Mouse (Mus musculus) CD4-positive helper T cell, adult 2 months (primary cell): ENCODE measurements at regions not wholly inside any gene's neighbourhood (a gene's known extent, or its start where the extent isn't known, plus 50 kb on each side); places are given as distances from the start of the nearest gene placed in this dataset.

Source experiments
- DNase-seq: peaks from one replicate; pipeline ENCODE4 v3.0.0-alpha.2; 2012; ENCODE audit warnings: low read depth, missing footprints, low spot score

DNA sequence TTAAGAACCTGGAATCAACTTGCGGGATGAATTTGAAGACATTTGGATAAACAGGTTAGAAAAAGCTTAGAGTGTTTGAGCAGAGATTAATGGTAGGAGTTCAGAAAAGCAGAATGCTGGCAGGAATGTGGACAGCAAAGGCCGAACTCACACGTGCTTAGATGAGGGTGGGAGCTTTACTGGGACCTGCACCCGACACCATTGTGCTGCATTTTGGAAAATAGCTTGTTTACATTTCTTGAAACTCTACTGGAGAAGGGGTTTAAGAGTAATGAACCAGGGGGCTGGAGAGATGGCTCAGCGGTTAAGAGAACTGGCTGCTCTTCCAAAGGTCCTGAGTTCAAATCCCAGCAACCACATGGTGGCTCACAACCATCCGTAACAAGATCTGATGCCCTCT lies 154.9 kb downstream of the Gpat3 start:
- DNase-seq = no peak

DNA sequence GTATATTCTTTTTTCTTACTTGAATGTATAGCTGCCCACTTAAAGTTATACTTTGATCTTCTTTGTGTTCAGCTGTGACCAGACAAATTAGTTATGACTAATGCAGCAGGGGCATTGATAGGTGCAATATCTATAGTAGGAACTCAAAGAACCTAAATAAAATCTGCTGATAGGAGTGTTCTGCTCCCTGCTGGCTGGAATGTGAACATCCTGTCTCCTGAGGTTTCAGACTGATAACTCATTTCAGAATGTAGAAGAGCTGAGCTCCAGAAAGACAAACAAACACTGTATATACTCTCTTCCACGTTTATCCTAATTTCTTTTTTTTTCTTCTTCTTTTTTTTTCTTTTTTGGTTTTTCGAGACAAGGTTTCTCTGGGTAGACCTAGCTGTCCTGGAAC lies 146.9 kb downstream of the Gpat3 start:
- DNase-seq = no peak

DNA sequence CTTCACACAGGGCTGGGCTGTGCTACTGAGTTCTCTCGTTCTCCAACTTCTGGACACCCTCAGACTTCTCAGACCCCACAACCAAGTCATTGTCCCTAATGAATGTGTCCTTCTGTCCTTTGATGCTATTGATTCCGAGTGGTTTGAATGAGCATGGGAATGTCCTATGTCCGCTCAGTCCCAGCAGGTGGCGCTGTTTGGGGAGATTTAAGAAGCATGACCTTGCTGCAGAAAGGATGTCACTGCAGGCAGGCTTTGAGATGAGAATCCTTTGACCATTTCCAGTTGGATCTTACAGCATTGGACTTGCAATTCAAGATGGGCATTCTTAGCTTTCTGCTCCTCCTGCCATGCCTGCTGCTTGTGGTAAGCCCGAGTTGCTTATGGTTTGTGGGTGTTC lies 146.1 kb downstream of the Gpat3 start:
- DNase-seq = peak; percentile 24

DNA sequence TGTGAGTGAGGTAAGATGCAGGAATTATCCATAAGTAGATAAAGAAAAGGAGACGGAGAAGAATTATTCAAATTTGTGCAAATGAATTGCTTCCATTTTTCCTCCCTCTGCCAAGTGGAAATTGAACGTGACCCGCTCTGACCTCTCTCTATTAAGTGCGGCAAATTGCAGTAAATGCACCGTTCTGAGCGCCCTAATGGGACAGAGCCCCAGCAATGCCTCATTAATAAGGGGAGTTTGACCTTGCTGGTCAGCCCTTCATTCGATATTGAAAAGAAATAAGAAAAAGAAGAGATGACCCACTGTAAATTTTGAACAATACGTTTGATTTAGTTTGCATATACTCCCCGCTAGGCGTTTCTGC lies 137.0 kb downstream of the Gpat3 start:
- no peak for DNase-seq

DNA sequence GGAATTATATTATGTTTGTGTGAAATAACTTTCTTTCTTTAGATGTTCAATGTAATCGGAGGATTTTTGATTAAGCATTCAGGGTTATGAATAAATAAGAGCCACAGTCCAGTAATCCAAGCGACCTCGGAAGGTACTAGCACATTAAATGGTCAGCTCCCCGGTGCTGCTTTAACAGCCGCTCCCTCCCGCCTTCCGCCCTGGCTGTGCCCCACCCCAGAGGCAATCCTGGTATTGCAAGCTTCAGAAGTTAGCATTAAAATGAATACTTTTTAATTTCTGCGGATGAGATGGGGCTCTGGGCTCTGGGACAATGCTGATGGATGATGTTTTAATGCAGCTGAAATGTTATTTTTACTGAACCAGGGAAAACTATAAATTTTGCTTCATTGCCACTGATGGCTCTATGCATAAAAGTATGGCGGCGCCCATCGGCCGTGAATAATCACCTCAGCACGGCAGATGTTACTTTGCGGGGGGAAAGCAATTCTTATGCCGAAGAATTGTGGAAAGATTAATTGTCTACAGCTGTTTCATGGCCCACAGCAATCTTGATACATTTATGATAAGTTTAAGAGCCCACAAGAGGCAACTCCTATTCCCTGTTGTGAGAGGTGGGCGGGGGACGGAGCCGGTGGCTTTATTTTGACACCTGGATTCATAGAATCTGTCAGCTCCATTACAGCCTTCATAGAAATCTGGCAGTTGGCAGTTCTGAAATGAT lies 136.5 kb downstream of the Gpat3 start:
- no peak for DNase-seq

DNA sequence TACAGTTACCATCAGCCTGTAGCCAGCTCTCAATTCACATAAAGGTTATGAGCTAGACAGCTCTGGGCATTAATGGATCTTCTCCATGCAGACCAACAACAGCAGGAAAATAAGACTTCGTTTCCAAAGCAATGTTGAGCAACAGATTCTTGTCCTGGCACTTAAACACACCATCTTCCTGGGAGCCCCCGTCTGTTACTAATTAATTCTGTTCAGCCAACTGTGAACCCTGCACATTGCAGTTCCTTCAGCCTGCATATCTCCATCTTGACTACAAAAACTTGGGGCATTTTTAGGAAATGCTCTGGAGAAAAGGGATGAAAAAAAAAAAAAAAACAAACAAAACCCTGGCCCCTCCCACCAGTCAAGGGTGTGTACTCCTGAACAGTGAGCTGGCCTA lies 131.2 kb downstream of the Gpat3 start:
- DNase-seq = no peak

DNA sequence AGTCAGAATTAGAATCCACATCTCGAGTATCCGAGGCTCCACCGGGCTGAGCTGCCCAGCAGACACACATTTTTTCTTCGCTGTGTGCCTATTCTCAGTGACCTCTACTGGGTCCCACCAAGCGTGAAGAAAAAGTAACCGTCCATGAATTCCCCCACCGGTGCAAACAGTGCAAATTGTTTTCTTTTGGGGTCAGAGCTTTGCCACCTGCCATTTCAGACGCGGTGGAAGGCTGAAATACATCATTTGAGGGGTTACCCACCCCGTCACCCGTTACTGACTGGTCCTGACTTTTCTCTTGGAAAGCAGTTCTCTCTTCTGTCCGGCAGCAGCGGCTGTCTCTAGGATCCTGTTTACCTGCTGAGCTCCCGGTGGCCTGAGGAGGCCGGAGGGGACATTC lies 105.7 kb downstream of the Gpat3 start:
- no peak for DNase-seq
